27 mouse cellular contexts compared by ENCODE assay signal in the genomic region with DNA sequence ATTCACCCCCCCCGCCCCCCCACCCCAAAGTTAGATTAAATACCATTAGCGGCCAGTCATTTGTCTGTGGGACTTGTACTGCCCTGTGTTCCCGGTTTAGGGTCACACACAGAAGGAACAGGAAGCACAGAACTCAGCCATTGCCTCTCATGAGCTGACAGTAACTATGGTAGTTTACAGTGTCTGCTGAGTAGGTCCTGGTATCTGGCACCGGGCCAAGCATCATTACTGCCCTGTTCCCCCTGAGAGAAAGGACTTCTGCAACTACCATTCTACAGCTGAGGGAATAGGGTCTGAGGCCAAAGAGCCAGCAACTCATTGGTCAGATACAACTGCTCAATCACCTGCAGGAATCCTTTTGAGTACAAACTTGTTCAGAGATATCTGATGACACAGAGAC.
A peak's percentile ranks its signal among the peaks of the same experiment; 100 is the strongest.
DNase-seq lines count a peak whose midpoint lies in the region; ATAC-seq and TF ChIP-seq lines count a peak whose summit lies in the region.
"Had no signal": no experiment of that assay in that cellular context is flagged by ENCODE, and none has a peak within 500 bp of the region (broad histone marks: within the 10 kb centered on the region; RNA-seq: fewer than 3 reads in every experiment).

No protein-coding gene starts in this region.

- 72% methylated on average over 4 of the region's 4 CpGs for WGBS in liver, postnatal 0 days (ENCODE audit: insufficient replicate concordance)

- no peak overlapping the region for H3K4me2 ChIP-seq in liver, postnatal 0 days (ENCODE audit: low read depth, low read length)
- H3K4me2 ChIP-seq: heart, embryonic 13.5 days; hindbrain, embryonic 15.5 days; kidney, embryonic 15.5 days; midbrain, embryonic 12.5 days; neural tube, embryonic 12.5 days had no signal

- H3K36me3 ChIP-seq in liver, postnatal 0 days (replicated peaks; ENCODE audit: insufficient read depth, low read length) = no peaks in the 10 kb centered on the region
- H3K36me3 ChIP-seq: heart, embryonic 13.5 days; hindbrain, embryonic 10.5 days; hindbrain, embryonic 15.5 days; kidney, embryonic 15.5 days; midbrain, embryonic 12.5 days; neural tube, embryonic 12.5 days had no signal

- ATAC-seq in liver, postnatal 0 days = no peak
- ATAC-seq: forebrain, postnatal 0 days had no signal

- no peaks in the 10 kb centered on the region for H3K27me3 ChIP-seq in liver, postnatal 0 days (ENCODE audit: insufficient read depth, low read length)
- H3K27me3 ChIP-seq: heart, embryonic 13.5 days; hindbrain, embryonic 15.5 days; kidney, embryonic 15.5 days; megakaryocyte, embryonic 14.5 days; neural tube, embryonic 12.5 days had no signal

- H3K4me1 ChIP-seq in liver, postnatal 0 days (ENCODE audit: insufficient read depth) = peaks cover 27% of the 10 kb centered on the region
- H3K4me1 ChIP-seq: neural tube, embryonic 12.5 days had no signal

- H3K9ac ChIP-seq in liver, postnatal 0 days (replicated peaks) = no peak overlapping the region
- H3K9ac ChIP-seq: forebrain, postnatal 0 days; heart, embryonic 13.5 days; hindbrain, embryonic 15.5 days; kidney, embryonic 15.5 days; midbrain, embryonic 12.5 days; neural tube, embryonic 12.5 days had no signal

- TF ChIP-seq EP300 in liver, postnatal 0 days (IDR thresholded peaks at IDR 0.05; ENCODE audit: low read depth) = no peak

- TF ChIP-seq CTCF in gastrocnemius, adult 2 months (IDR thresholded peaks at IDR 0.05) = no peak
- TF ChIP-seq CTCF in liver, postnatal 0 days (IDR thresholded peaks at IDR 0.05; ENCODE audit: low read depth) = no peak

- H3K27ac ChIP-seq in gastrocnemius, adult 2 months = peak overlapping the region; percentile 98; the same call in 1 of the 2 replicates
- H3K27ac ChIP-seq in liver, postnatal 0 days (ENCODE audit: low read depth) = 0 out of 2 replicates have a peak overlapping the region, but pooled peaks have one; percentile 99
- H3K27ac ChIP-seq: hindbrain, embryonic 10.5 days; hindbrain, embryonic 15.5 days; left cerebral cortex, adult 2 months; midbrain, embryonic 12.5 days; neural tube, embryonic 12.5 days had no signal

- no peaks in the 10 kb centered on the region for H3K9me3 ChIP-seq in liver, postnatal 0 days (ENCODE audit: low read length)
- H3K9me3 ChIP-seq: heart, embryonic 13.5 days; hindbrain, embryonic 10.5 days; hindbrain, embryonic 15.5 days; kidney, embryonic 15.5 days; megakaryocyte, embryonic 14.5 days; midbrain, embryonic 12.5 days; neural tube, embryonic 12.5 days had no signal

- no peak overlapping the region for H3K4me3 ChIP-seq in gastrocnemius, adult 2 months
- H3K4me3 ChIP-seq in liver, postnatal 0 days (ENCODE audit: low read depth, low read length) = no peak overlapping the region
- H3K4me3 ChIP-seq: erythroblast, embryonic 14.5 days; heart, embryonic 13.5 days; hindbrain, embryonic 10.5 days; hindbrain, embryonic 15.5 days; kidney, embryonic 15.5 days; left cerebral cortex, adult 2 months; midbrain, embryonic 12.5 days; myocyte; neural tube, embryonic 12.5 days had no signal

- intact Hi-C loops in gastrocnemius, adult 2 months (cut with DNase I) = loop anchor here (2.0 to 10.0 kb wide), 4 partner anchors 45 to 471 kb away; a partner anchor contains a TSS

- DNase-seq in gastrocnemius, adult 2 months = no peak
- DNase-seq in gastrocnemius, adult 8-10 months (ENCODE audit: low spot score in 2 of 2) = no peak
- peak; percentile 43 for DNase-seq in right cerebral cortex, postnatal 14 days
- no peak for DNase-seq in right cerebral cortex, adult 18-20 months
- DNase-seq in liver, postnatal 0 days = no peak
- no peak for DNase-seq in left cerebral cortex, adult 8-10 months (ENCODE audit: low spot score in 2 of 2)
- DNase-seq in cerebellum, postnatal 10 days = no peak
- DNase-seq: adrenal gland, postnatal 36 days; cerebellum, adult 9-11 months; forebrain, postnatal 0 days; gastrocnemius, postnatal 25 days; heart, adult 18-20 months; heart, postnatal 14 days; kidney, adult 18-20 months; lung, postnatal 36 days; thymus, adult 18-20 months; thymus, postnatal 25 days had no signal
